Mouse (Mus musculus) lung, embryonic 16.5 days (tissue): ENCODE data around the gene Ttll6. TPM values are rescaled to one million over a fixed set of nuclear protein-coding genes. Genes with fewer than 3 reads are reported as not detected.
A peak's percentile ranks its signal among the peaks of the same experiment; 100 is the strongest.
"Not testable (repeated sequence)": the region's sequence is repeated elsewhere in the genome, so short reads cannot be mapped to it uniquely, and the experiment has no call there.

ENCODE experiments used
- ATAC-seq: fragments of 200-750 bp; cut with Nextera tagmentation; 2 replicates; pipeline ENCODE4 v1.8.0; 2017; ENCODE audit warnings: low read depth, mild to moderate bottlenecking, moderate library complexity
- H3K27ac ChIP-seq: fragments of 300-500 bp; sonication (generic); 2 replicates; pipeline ENCODE4 v1.5.1; 2014; ENCODE audit warnings: mild to moderate bottlenecking, control low read depth, low read length
- H3K27me3 ChIP-seq: fragments of 300-500 bp; sonication (generic); 2 replicates; pipeline ENCODE4 v1.6.1; 2014; ENCODE audit warnings: low read depth, low read length, mixed read lengths; ENCODE audit not compliant: control insufficient read depth, insufficient read depth
- H3K36me3 ChIP-seq: fragments of 300-500 bp; sonication (generic); 2 replicates; pipeline ENCODE4 v1.6.1; 2014; ENCODE audit warnings: low read length; ENCODE audit not compliant: control insufficient read depth, insufficient read depth
- H3K4me1 ChIP-seq: fragments of 300-500 bp; sonication (generic); replicated peaks from 2 replicates; pipeline ENCODE4 v1.6.1; 2014; ENCODE audit warnings: low read length, mixed read lengths; ENCODE audit not compliant: control insufficient read depth, insufficient read depth
- H3K4me2 ChIP-seq: fragments of 300-500 bp; sonication (generic); 2 replicates; pipeline ENCODE4 v1.6.1; 2014; ENCODE audit warnings: low read depth, low read length, control low read depth
- H3K4me3 ChIP-seq: fragments of 300-500 bp; sonication (generic); 2 replicates; pipeline ENCODE4 v1.5.1; 2014; ENCODE audit warnings: mild to moderate bottlenecking, low read length, control low read depth
- H3K9ac ChIP-seq: fragments of 300-500 bp; sonication (generic); 2 replicates; pipeline ENCODE4 v1.6.1; 2014; ENCODE audit warnings: low read length, control low read depth
- H3K9me3 ChIP-seq: fragments of 300-500 bp; sonication (generic); 2 replicates; pipeline ENCODE4 v1.6.1; 2016; ENCODE audit warnings: low read length; ENCODE audit not compliant: control insufficient read depth
- WGBS: fragments of 180-500 bp; shearing (Covaris S2); extraction: QIAGEN DNeasy Blood & Tissue Kit; methylation state at CpG from one replicate; pipeline ENCODE4 v1.1.7; 2014; 5-methylcytosine and 5-hydroxymethylcytosine counted together
- polyA plus RNA-seq: library from polyadenylated mRNA; unstranded; fragments of >200 nt; fragmentation: Nextera tagmentation; extraction: Ambion mirVana; gene quantifications from 2 replicates; pipeline ENCODE4 v1.2.1, GENCODE M21; 2015

Gene Ttll6
- polyA plus RNA-seq = 2.2 and 2.8 TPM in 2 replicates

DNA sequence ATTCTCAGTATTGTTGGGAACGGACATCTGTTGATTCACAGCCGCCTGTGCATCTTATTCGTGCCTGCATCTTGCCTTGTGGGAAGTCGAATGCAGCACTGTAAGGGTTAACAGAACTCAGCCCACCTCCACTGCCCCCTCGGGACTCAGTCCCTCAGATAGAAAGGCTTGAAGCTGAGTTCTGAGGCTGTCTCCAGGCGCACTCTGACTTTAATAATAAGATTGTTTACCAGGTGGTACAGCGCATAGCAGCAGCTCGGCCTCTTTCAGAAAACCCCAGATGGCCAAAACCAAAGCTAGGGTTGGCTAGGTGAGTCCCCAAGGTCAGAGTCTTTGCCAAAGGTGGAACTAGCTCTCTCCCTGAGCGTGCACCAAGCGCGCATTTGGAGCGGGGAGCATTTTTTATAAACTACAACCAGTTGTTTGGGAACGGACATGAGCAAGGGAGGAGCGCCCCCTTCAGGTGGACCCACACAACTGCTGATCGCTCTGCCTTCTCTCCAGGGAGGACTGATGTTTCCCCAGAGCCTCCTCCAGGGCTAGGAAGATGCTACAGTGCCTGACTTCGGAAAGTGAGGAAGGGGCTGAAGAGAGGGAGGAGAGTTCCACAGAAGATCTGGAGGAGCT is at the start of gene Ttll6:
TSS of gene Ttll6 (plus strand) at position 548 of the 627 bp plus-strand sequence.
- no peak within 1 kb of the TSS for H3K9ac ChIP-seq
- peak within 1 kb of the TSS; percentile 25; the same call in 1 of the 2 replicates for H3K4me2 ChIP-seq
- H3K4me1 ChIP-seq = no peaks in the 10 kb centered on the region; the same call in 1 of the 2 replicates
- 23% methylated on average over 16 of the region's 16 CpGs for WGBS
- peaks cover 8% of the 10 kb centered on the region for H3K27me3 ChIP-seq
- no peak for ATAC-seq
- no peaks in the 10 kb centered on the region for H3K36me3 ChIP-seq
- H3K4me3 ChIP-seq = no peak within 1 kb of the TSS
- no peak within 1 kb of the TSS for H3K27ac ChIP-seq
- H3K9me3 ChIP-seq = no peaks in the 10 kb centered on the region

- Histone ChIP-seq H3K4me1 (no peaks in the 10 kb centered on the region), H3K27me3 (no peaks in the 10 kb centered on the region), H3K4me3 (no peak overlapping the region), H3K4me2 (no peak overlapping the region), H3K9ac (no peak overlapping the region), H3K36me3 (no peaks in the 10 kb centered on the region), H3K27ac (no peak overlapping the region), H3K9me3 (no peaks in the 10 kb centered on the region; the same call in 1 of the 2 replicates)
- ATAC-seq = no peak
- 87% methylated on average over 6 of the region's 6 CpGs for WGBS
These were observed 45.6 kb upstream of the Ttll6 start for GRCm38 (mm10) chr11:96087981-96088380.

- Histone ChIP-seq H3K27ac (no peak overlapping the region), H3K4me3 (no peak overlapping the region), H3K4me1 (no peaks in the 10 kb centered on the region), H3K36me3 (no peaks in the 10 kb centered on the region), H3K27me3 (no peaks in the 10 kb centered on the region), H3K9me3 (no peaks in the 10 kb centered on the region; the same call in 1 of the 2 replicates), H3K9ac (no peak overlapping the region), H3K4me2 (no peak overlapping the region)
- ATAC-seq = no peak
- WGBS = 66% methylated on average over 2 of the region's 2 CpGs
These were observed 42.5 kb upstream of the Ttll6 start for GRCm38 (mm10) chr11:96091073-96091472.

DNA sequence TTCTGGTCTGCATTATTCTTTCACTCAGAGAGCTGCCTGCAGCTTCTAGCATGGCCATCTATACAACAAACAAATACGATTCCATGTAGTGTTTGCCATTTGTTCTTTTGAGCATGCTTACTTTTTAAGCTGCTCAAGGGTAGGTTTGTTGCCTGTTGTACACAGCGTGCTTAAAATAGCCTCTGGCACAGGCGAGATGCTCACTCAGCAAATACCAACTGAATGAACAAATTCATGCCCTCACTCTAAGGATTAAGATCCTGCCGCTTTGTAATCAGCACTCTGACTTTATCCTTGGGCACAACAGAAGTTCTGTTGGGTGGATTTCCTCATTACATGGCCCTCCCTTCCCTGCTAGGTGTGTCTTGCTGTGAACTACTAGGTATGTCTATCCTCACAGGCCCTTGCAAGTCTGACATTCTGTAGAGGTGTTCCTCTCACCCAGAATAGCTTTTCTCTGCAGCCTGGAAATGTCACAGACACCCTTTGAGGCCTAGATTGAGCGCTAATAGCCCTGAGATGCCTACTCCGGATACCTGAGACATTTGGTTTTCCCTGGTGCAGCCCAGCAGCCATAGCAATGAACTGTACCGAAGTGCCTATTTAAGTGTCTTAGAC is 40.8 kb upstream of the Ttll6 start:
- no peaks in the 10 kb centered on the region for H3K27me3 ChIP-seq
- ATAC-seq = no peak
- WGBS = 40% methylated on average over 7 of the region's 7 CpGs

GRCm38 (mm10) chr11:96093361-96093760 is 40.2 kb upstream of the Ttll6 start:
- no peak overlapping the region for H3K4me3 ChIP-seq
- ATAC-seq = no peak
- 3% methylated on average over 3 of the region's 3 CpGs for WGBS

More for the DNA sequence above, 40.8 kb upstream of the Ttll6 start:
- Histone ChIP-seq H3K27ac (no peak overlapping the region), H3K9me3 (no peaks in the 10 kb centered on the region; the same call in 1 of the 2 replicates), H3K4me3 (no peak overlapping the region), H3K4me1 (no peaks in the 10 kb centered on the region), H3K36me3 (no peaks in the 10 kb centered on the region), H3K4me2 (no peak overlapping the region), H3K9ac (no peak overlapping the region)

DNA sequence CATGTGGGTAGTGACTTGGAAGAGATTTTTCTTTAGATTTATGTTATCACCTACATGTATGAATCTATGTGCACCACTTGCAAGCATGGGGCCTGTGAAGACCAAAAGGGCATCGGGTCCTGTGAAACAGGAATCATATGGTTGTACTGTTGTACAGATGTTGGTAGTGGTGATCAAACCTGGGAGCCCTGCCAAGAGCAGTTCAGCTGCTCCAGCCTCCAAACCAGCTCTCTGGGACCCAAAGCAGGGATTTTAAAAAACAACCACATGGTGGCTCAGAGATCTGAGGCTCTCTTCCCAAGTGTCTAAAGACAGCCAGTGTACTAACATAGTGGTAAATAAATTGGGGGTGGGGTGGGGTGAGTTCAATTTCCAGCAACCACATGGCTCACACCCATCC is 25.2 kb upstream of the Ttll6 start:
- Histone ChIP-seq H3K4me3 (no peak overlapping the region), H3K4me1 (no peaks in the 10 kb centered on the region), H3K36me3 (no peaks in the 10 kb centered on the region), H3K27ac (no peak overlapping the region), H3K9me3 (no peaks in the 10 kb centered on the region), H3K9ac (no peak overlapping the region), H3K27me3 (no peaks in the 10 kb centered on the region; the same call in 1 of the 2 replicates), H3K4me2 (no peak overlapping the region)
- 55% methylated on average over 1 of the region's 1 CpGs for WGBS
- ATAC-seq = no peak

More at GRCm38 (mm10) chr11:96093361-96093760, 40.2 kb upstream of the Ttll6 start:
- H3K4me1 ChIP-seq = no peaks in the 10 kb centered on the region
- H3K9me3 ChIP-seq = no peaks in the 10 kb centered on the region
- no peak overlapping the region for H3K9ac ChIP-seq
- H3K36me3 ChIP-seq = no peaks in the 10 kb centered on the region
- H3K27ac ChIP-seq = no peak overlapping the region
- no peak overlapping the region for H3K4me2 ChIP-seq
- no peaks in the 10 kb centered on the region for H3K27me3 ChIP-seq

DNA sequence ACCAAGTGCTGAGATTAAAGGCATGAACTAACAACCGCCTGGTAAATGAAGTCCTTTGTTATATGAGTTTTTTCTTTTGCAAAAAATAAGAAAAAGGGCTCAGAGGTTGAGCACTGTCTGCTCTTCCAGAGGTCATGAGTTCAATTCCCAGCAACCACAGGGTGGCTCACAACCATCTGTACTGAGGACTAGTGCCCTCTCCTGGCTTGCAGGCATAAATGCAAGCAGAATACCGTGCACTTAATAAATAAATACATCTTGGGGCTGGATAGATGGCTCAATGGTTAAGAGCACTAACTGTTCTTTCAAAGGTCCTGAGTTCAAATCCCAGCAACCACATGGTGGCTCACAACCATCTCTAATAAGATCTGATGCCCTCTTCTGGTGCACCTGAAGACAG is 22.6 kb upstream of the Ttll6 start:
- H3K4me2 ChIP-seq, H3K36me3 ChIP-seq, H3K4me3 ChIP-seq, H3K27ac ChIP-seq, H3K9me3 ChIP-seq, H3K4me1 ChIP-seq, H3K9ac ChIP-seq, H3K27me3 ChIP-seq, ATAC-seq: not testable (repeated sequence)
- 49% methylated on average over 2 of the region's 2 CpGs for WGBS

GRCm38 (mm10) chr11:96111751-96112150 is 21.8 kb upstream of the Ttll6 start, which contains the start of gene Calcoco2:
Gene Calcoco2 (minus strand): TSS chr11:96111964.
- H3K4me3 ChIP-seq = no peak within 1 kb of the TSS
- H3K4me1 ChIP-seq = no peaks in the 10 kb centered on the region
- ATAC-seq = no peak
- no peaks in the 10 kb centered on the region for H3K9me3 ChIP-seq
- no peak within 1 kb of the TSS for H3K27ac ChIP-seq
- 42% methylated on average over 14 of the region's 14 CpGs for WGBS
- no peak within 1 kb of the TSS for H3K4me2 ChIP-seq
- no peak within 1 kb of the TSS for H3K9ac ChIP-seq
- no peaks in the 10 kb centered on the region for H3K27me3 ChIP-seq
- no peaks in the 10 kb centered on the region for H3K36me3 ChIP-seq

- no peaks in the 10 kb centered on the region for H3K36me3 ChIP-seq
- no peaks in the 10 kb centered on the region for H3K9me3 ChIP-seq
- no peak for ATAC-seq
- no peaks in the 10 kb centered on the region for H3K27me3 ChIP-seq
- no peak overlapping the region for H3K4me2 ChIP-seq
- H3K4me1 ChIP-seq = no peaks in the 10 kb centered on the region
- WGBS = 43% methylated on average over 2 of the region's 2 CpGs
- no peak overlapping the region for H3K9ac ChIP-seq
- H3K27ac ChIP-seq = no peak overlapping the region
- no peak overlapping the region for H3K4me3 ChIP-seq
These were observed 19.5 kb upstream of the Ttll6 start for GRCm38 (mm10) chr11:96114077-96114476.
